Mouse (Mus musculus) erythroblast, embryonic 14.5 days (primary cell): Measurements from ENCODE around the gene Cars2.

ENCODE experiments used
- GATA1 ChIP-seq: IDR thresholded peaks from 2 replicates; pipeline ENCODE4 v1.6.1; 2012; ENCODE audit warnings: low read length, inconsistent platforms, mixed read lengths
- TAL1 ChIP-seq: IDR thresholded peaks from 3 replicates; pipeline ENCODE4 v1.6.1; 2012; ENCODE audit warnings: low read length, inconsistent platforms, mixed read lengths

- TF ChIP-seq GATA1 (no peak), TAL1 (no peak)
These were observed 24.5 kb upstream of the Cars2 start for GRCm38 (mm10) chr8:11574911-11575603.
